Mouse (Mus musculus) megakaryocyte, embryonic 14.5 days (primary cell): Measurements from ENCODE around the gene Ampd1.

Source experiments
- FLI1 ChIP-seq: IDR thresholded peaks from 2 replicates; pipeline ENCODE4 v1.6.1; 2012; ENCODE audit warnings: low read length, inconsistent platforms, mixed read lengths
- GATA1 ChIP-seq: IDR thresholded peaks from 3 replicates; pipeline ENCODE4 v1.6.1; 2012; ENCODE audit warnings: mixed read lengths, low read length, inconsistent platforms, borderline replicate concordance

GRCm38 (mm10) chr3:103068971-103069370, 4.8 kb upstream of the Ampd1 start:
- no peak for TF ChIP-seq GATA1
- no peak for TF ChIP-seq FLI1
